Mouse (Mus musculus) lung, adult 2 months (tissue): ENCODE measurements at regions not wholly inside any gene's neighbourhood (a gene's known extent, or its start where the extent isn't known, plus 50 kb on each side); places are given as distances from the start of the nearest gene placed in this dataset.
A peak's percentile ranks its signal among the peaks of the same experiment; 100 is the strongest.

Experiments
- DNase-seq: peaks from one replicate; pipeline ENCODE4 v3.0.0; 2022
- H3K4me1 ChIP-seq: fragments of 200-500 bp; 2 replicates; pipeline ENCODE4 v1.6.1; 2011; ENCODE audit warnings: low read length; ENCODE audit not compliant: control insufficient read depth, insufficient read depth
- H3K4me3 ChIP-seq: fragments of 200-500 bp; replicated peaks from 2 replicates; pipeline ENCODE3; 2011; ENCODE audit warnings: low read depth, mild to moderate bottlenecking, control low read depth, low read length; ENCODE audit errors: extremely low read depth
- CTCF ChIP-seq: fragments of 200-500 bp; IDR thresholded peaks from 2 replicates; pipeline ENCODE4 v1.5.1; 2011; ENCODE audit warnings: mild to moderate bottlenecking, low read length, control low read depth; ENCODE audit not compliant: insufficient read depth
- POLR2A ChIP-seq: fragments of 200-500 bp; IDR thresholded peaks from 2 replicates; pipeline ENCODE4 v1.6.1; 2011; ENCODE audit warnings: low read depth, mild to moderate bottlenecking, control low read depth, low read length, borderline replicate concordance; ENCODE audit errors: extremely low read depth
- WGBS: fragments of 180-500 bp; shearing (Covaris S2); methylation state at CpG from one replicate; pipeline ENCODE4 v1.1.7; 2018; 5-methylcytosine and 5-hydroxymethylcytosine counted together

- Histone ChIP-seq H3K4me1 (peaks cover 5% of the 10 kb centered on the region; the same call in 1 of the 2 replicates), H3K4me3 (no peak overlapping the region)
- 44% methylated on average over 5 of the region's 5 CpGs for WGBS
- no peak for DNase-seq
- TF ChIP-seq POLR2A (no peak), CTCF (peak; percentile 55)
Measured at GRCm38 (mm10) chr2:59424729-59425128, 59.7 kb upstream of the Dapl1 start.

GRCm38 (mm10) chr2:59425876-59426275, 58.6 kb upstream of the Dapl1 start:
- TF ChIP-seq CTCF (no peak), POLR2A (no peak)
- DNase-seq = no peak
- 45% methylated on average over 4 of the region's 4 CpGs for WGBS
- H3K4me3 ChIP-seq = no peak overlapping the region
- peaks cover 5% of the 10 kb centered on the region; the same call in 1 of the 2 replicates for H3K4me1 ChIP-seq

GRCm38 (mm10) chr2:59431466-59431865, 53.0 kb upstream of the Dapl1 start:
- WGBS = 89% methylated on average over 5 of the region's 5 CpGs
- H3K4me1 ChIP-seq = no peaks in the 10 kb centered on the region
- H3K4me3 ChIP-seq = no peak overlapping the region
- no peak for TF ChIP-seq CTCF
- TF ChIP-seq POLR2A = no peak
- no peak for DNase-seq

- DNase-seq = no peak
- no peaks in the 10 kb centered on the region for H3K4me1 ChIP-seq
- WGBS = 48% methylated on average over 7 of the region's 7 CpGs
- TF ChIP-seq POLR2A (no peak), CTCF (no peak)
- no peak overlapping the region for H3K4me3 ChIP-seq
Measured at GRCm38 (mm10) chr2:59431867-59432266, 52.6 kb upstream of the Dapl1 start.
